Mouse (Mus musculus) layer of hippocampus, adult 9-10 months (tissue): ENCODE data around the gene Klrb1a.
"Not testable (repeated sequence)": the region's sequence is repeated elsewhere in the genome, so short reads cannot be mapped to it uniquely, and the experiment has no call there.

ENCODE experiments used
- DNase-seq: peaks from one replicate; pipeline ENCODE4 v3.0.0; 2022; ENCODE audit warnings: low spot score

Klrb1a gene

DNA sequence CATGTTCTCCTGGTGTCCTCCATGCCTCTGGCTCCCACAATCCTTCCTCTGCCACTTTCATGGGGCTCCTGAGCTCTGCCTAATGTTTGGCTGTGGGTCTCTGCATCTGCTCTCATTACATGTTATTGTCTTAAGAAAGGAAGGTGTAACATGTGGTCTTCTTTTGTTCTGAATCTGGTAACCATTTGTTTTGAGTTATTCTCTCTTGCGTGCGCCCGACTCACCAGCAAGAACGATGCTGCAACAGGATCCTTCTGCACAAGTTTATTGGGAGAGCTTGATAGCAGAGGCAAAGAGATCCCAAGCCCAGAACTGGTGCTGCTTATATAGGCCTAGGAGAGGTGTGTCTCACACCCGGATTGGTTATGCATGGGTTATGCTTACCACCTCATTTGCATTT lies at the start of gene Klrb1a:
Gene Klrb1a, minus strand, starts transcription at position 101 of the 400 bp plus-strand sequence.
- DNase-seq, result not testable (repeated sequence)

DNA sequence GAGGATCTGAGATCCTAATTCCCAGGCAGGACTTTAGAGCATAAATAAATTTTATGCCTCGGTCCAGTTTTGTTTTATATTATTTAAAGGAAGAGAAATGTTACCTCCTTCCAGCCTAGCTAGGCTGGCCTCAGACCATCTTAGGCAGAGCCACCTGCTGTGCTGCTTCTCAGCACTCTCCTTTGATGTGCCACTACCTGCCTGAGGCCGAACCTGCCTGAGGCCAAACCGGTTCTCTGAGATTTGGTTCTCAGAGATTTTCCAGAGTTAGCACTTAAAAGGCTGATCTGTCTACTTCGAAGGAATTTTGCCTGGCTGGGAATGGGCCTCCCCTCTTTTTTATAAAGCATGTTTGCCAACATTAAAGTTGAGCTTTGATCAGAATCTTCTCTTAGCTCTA lies 46.6 kb upstream of the Klrb1a start:
- DNase-seq, result no peak

DNA sequence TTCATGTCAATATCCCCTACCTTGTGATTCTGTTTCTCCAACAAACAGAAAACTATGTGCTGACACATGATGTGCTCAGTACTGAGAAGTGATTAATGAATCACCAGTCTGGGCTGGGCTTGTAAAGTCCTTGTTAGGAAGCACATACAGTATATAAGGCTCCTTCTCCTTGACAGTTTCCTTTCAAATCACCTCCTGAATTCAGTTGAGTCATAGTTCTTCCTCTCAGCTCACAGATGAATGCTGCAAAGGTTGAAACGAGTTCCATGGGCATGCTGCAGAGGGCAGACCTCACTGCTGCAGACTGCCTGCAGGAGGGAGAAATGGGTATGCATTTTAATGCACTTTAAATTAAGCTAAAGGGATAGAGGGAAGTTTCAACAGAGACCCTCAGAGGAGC lies 38.9 kb upstream of the Klrb1a start, which contains the start of gene Clec2h:
Gene Clec2h, plus strand, starts transcription at position 180 of the 400 bp plus-strand sequence.
- DNase-seq, result no peak

DNA sequence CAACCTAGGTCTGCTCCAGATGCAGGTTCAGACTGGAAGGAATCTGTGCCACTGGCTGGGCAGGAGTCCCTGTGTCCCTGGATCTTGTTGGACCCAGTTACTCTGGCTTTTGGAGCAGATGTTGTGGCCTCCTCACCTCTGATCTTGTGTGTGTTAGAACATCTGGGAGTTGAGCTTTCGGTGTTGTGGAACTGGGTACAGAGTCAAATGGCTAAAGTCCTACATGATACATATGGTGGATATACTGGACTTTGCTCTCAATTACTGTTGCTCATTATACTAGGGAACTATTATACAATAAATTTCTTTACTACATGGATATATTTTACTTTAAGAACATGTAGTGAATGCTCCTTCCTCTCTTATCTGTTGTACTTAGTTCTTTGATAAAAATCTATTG lies 37.9 kb upstream of the Klrb1a start:
- DNase-seq, result no peak

DNA sequence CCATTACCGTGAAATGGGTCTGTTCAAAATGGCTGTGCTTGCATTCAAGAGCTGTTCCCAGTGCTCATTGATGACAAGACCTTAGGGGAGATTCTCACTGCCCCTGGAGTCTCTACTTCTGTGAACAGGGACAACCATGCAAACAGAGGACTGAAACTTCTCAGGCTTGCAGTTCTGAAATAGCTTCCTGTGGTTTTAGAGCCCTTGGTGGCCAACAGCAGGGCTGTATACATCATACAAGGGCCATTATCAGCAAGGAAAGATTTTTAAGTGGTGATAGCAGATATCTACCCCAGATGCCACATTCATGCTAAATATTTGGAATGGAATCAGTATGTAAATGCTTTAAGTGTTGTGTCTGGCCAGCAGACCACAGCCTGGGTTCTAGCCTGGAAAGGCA lies 29.6 kb upstream of the Klrb1a start:
- no peak for DNase-seq

DNA sequence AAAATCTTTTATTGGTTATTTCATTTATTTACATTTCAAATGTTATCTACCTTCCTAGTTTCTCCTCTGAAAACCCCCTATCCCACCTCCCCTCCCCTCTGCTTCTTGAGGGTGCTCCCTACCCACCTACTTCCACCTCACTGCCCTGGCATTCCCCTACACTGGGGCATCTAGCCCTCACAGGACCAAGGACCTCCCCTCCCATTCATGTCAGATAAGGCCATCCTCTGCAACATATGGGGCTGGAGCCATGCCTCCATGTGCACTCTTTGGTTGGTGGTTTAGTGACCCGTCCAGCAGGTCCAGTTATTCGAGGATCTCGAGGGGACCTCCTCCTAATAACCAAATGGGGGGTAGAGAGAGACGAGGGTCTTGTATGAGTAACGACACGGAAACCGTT lies 27.5 kb upstream of the Klrb1a start:
- not testable (repeated sequence) for DNase-seq

DNA sequence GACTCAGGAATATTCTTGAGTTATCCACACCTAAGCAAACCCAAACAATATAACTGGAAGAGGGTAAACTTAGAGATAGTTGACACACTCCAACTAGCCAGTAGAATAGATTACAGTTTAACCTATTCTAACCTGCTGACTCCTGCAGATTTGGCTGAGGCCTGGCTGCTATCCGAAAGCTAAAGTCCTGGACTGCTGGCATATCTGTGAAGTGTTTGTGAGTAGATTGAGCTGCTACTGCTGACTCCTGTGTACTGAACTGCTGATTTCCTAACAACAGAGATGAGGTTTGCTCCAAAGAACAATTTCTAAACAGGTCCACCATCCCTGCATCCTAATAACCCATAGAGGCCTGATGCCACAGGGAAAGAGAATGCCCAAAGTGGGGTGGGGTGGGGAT lies 26.9 kb upstream of the Klrb1a start:
- DNase-seq, result no peak

DNA sequence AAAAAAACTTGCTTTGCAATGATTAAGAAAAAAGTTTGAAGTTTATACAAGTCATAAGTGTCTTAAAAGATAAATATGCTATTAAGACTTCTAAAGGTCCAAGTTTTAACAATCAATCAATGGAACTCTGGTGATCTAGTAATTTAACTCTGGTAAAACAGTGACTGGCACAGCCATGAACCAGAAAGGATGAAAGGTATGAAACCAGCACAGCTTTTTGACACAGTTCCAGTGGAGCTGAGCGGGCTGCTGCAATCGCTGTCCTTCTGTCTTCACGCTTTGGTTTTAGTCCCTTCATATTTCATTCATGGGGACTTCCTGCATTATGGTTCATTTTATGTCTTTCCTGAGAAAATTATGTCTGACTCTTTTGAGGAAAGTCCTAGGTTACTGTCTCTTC lies 26.3 kb upstream of the Klrb1a start:
- no peak for DNase-seq

DNA sequence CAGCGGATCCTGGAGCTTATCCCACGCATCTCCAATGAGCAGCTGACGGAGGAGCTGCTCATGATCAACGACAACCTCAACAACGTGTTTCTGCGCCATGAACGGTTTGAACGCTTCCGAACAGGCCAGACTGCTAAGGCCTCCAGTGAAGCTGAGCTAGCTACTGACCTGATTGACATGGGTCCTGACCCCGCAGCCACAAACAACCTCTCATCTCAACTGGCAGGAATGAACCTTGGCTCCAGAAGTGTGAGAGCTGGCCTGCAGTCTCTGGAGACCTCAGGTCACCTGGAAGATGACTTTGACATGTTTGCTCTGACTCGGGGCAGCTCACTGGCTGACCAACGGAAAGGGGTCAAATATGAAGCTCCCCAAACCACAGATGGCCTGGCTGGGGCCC lies 22.4 kb upstream of the Klrb1a start:
- DNase-seq, result not testable (repeated sequence)

DNA sequence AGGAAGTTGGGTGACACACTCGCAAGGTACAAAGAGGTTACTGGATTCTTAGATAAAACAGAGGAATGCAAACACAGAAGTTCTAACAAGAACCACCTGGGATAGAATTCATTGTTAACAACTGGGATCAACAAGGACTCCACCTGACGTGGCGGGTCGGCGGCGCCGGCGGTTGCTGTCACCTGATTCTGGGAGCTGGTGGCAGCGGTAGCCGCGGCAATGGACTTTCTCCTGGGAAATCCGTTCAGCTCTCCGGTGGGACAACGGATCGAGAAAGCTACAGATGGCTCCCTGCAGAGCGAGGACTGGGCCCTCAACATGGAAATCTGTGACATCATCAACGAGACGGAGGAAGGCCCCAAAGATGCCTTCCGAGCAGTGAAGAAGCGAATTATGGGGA lies 21.4 kb upstream of the Klrb1a start:
- not testable (repeated sequence) for DNase-seq

DNA sequence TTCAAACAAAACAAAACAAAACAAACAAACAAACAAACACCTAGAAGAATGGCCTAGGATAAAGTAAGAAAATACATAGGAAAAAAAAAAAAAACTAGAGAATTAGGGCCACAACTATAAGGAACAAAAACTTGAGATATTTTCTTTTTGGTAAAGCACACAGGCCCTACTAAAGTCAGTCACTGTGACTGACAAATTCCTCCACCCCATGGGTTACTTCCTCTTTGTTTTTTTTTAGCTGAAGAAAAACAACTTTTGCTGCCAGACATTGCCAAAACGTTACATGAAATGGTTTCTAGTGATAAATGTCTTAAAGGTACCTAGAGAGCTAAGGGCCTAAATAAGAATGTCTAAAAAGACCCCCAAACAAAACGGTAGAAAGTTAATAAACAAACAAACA lies 20.7 kb upstream of the Klrb1a start:
- no peak for DNase-seq

DNA sequence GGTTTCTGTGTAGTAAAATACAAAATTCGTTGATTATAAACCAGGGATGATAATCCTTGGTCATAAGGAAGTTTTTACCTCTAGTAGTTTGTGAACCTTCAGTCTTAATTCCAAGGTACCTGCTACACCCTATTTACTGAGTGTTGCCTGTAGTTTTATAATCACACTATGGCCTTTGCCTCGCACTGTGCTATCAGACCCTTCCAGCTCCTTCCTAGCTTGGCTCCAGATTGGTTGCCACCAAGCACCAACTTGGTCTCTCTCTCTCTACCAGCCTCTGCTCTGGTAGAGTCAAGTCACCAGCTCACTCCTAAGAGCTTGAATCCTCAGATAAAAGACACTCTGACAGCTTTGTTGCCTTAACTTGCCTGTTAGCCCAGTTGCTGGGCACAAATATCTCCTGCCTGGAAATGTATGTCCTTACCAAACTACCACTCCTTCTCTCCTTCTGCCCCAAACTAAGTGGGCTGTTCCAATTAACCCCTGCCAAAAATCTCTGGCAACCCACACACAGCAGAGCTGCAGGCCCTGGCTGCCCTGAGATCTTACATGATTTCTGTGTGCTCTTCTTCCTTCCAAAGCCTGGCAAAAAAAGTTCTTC lies 17.9 kb upstream of the Klrb1a start:
- no peak for DNase-seq

DNA sequence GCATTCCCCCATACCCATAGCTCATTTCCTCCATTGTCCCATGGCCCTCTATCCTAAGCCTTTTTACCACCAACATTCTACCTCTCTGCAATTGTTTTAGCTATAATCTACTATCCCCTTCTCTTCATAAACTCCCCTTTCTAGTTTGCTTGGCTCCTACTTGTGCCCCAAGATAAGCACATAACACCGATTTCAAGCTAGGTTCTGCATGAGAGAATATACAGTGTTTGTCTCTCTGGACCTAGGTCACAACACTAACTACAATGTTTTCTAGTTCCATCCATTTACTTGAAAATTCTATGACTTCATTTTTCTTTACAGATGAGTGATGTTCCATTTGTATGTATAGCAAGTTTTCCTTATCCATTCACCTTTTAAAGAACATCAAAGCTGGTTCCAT lies 17.3 kb upstream of the Klrb1a start:
- no peak for DNase-seq

DNA sequence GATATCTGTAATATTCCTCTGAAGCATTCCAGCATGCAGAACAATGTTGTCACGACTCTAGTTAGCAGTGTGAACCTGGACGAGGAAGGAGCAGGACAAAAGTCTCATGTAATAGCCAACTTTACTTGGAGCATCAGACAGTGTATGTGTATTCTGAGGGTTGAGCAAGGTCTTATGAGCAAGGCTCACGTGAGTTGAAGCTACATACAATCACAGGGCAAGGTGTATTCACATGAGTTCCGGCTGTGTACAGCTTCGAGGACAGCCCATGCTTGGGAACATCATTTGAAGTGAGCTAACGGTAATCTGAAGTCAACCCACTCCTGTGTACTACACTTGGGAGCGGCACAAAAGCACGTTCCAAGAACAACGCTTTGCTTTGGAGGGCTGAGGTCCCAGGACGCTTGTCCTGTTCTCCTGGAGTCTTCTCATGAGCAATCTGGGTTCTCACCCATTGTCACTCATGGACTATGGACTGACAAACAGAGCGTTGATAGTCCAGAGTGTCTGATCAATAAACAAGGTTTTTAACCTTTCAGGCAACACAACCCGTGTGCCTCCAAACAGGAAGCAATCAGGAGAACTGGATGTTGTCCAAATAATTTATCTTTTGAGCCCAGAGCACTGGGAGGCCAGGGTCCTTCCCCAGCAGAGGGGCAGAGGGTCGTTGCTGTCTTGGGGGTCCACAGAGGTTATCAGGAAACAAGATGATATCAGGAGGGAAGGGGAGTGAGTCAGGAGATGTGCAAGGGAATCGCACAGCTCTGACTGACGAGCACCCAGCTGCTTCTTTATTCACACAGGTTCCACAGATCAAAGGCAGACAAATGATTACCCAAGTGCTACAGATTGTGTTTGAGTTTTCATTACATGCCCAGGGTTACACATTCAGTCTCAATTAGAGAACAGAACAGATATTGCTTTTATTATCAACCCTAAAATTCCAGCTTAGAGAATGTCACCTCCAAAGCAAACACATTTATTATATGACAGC lies 7.9 kb upstream of the Klrb1a start:
- DNase-seq, result not testable (repeated sequence)

DNA sequence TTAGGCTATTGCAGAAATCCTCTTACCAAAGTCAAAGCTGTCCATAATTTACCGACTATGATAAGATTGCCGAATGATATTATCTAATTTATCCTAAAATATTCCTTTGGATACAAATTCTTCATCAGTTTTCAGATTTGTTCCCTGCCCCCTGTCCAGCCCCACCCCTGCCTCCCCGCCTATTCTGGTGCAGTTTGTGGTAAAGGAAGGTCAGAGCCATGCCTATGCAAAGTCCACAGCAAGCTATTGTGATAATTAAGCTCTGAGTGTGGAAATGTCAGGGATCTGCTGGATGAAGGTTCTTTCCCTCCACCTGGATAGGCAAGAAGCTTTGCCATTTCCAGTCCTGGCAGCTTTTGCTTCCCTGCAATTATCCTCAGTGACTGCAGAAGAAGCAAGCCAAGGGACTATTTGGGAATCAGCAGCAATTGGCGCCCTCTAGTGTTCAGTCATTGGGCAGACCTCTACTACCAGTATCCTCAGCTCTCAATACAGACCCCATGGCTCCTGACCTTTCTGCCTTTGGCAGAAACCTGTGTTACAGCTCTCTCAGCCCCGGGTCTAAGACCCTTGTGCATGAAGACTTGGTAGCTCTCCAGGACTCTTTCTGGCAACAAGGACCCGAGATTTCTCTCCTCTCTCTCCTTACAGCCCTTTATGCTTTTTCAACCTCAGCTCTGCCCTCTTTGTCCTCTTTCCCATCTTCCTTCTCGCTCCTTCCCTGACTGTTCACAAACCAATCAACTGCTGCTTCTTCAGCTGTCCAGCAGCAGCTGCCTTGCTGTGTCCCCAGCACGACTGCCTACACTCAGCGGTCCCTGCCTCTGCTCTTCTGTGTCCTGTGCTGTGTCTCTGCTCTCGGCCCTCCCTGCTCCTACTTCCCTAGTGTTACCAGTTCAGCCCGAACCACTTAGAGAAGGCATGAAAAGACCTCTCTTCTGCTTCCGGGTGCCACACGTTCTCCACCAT lies 6.7 kb upstream of the Klrb1a start:
- DNase-seq, result peak; percentile 26

DNA sequence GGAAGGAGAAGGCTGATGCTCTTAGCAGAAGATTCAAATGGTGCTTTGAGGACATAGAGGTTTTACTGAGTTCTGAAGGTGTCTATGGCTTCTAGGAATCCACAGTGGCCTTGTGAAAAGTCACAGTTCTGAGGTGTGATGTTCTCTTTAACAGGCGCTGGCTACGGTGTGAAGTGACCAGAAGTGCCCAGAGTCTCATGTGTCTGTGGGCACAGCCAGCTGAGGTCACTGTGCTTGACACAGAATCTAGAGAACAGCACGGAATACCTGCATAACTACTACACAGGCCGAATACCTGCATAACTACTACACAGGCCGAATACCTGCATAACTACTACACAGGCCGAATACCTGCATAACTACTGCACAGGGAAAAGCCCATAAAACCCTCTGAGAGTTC lies 1.9 kb upstream of the Klrb1a start:
- not testable (repeated sequence) for DNase-seq

DNA sequence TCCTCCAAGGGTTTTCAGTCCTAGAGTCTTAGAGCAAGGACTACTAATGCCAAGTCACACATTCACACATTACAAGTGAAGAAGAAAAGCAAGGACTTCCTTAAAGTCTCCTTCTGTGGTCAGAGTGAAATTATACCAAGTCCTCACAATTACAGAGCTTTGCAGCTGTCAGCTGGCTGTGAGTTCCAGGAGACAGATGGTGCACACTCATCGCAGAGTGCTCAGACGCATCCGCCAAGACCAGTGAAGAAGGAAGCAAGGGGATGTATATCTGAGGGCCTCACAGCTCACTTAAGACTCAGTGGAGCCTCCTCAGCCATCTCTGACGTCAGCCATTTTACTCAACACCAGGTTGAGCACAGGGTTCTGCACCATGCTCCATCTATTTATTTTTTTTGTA lies 1.1 kb upstream of the Klrb1a start:
- DNase-seq, result no peak

DNA sequence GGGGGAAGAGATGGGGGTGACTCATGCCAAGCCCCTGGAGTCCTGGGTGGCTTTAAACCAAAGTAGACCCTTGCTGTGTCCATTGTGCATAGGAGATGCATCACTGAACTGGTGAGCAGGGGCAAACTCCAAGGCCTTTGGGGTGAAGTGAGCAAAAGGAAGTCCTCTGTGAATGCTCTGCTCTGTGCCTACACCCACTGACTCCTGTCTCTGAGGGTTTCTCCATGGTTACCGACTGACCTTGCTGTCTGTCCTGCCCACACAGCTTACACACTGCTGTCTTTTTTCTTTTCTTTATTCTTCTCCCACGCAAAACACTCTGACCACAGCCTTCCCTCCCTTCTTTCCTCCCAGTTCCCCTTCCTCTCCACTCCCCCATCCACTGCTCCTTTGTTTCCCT lies 600 bp downstream of the Klrb1a start:
- DNase-seq, result no peak

DNA sequence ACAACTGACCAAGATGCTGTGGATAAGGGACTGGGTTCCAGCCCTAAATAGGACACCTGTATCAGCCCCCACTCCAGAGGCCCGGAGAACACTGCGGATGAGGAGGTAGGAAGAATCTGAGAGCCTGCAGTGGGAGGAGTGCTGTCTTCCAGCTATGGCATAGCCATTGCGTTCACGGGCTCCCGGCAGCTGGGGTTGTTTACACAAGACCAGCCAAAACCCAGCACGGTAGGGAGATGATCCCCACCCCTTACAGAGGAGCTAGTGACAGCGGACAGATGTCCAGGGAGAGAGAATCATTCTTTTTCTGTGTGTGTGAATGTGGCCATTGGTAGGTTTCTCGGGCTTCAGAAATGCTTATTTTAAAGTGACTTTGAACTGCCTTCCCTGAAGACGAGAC lies 17.0 kb downstream of the Klrb1a start:
- no peak for DNase-seq

DNA sequence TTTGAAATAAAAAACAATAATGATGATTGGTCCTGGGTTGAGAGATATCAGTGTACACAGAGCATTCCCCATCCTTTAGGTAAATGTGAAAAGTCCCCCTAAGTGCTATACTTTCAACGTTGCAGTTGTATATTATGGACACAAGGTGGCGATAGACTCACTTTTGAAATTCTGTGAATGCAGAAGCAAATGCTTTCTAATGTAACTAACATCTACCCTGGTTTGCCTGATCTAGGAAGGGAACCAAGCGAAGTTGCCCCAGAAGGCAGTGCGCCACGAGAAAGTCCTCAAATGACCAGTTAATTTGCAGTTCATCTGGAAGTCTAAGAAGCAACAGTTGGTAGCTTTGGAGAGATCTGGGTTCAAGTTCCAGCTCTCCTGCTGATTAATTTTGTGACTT lies 18.8 kb downstream of the Klrb1a start:
- DNase-seq, result peak; percentile 35

DNA sequence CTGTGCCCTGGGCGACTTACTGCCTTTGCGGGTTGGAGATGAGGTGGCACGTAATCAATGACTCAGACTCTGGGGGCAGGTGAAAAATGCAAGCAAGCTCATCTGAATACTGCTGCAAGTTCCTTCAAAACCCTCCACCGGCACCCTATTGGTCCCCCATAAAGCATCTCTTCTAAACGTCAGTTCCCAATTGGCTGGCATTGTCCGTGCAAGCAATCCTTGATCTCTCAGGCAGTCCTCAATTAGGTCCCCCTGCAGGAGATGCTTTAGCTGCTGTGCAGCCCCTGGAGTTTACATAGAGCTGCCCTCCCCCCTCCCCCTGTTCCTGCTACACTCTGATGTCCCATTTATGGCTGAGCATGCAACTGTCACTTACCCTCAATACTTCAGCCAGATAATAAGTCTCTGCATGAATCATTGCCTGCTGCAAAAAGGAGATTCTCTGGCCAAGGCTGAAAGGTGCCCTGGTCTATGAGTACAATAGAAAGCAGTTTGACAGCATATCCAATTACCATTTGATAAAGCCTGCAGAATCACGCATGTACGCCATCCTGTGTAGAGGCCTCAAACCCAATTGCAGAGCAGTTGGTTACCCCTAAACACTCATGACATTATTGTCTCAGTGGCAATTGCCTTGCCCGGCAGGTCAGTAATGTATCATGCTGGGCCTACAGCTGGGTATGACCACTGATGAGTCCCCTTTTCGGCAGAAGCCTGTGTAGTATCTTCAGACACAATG lies 20.7 kb downstream of the Klrb1a start:
- no peak for DNase-seq
